Mouse (Mus musculus) cortical plate, adult 2 months (tissue): Measurements from ENCODE around the gene Ptprm.

Experiments
- CTCF ChIP-seq: fragments of 200-500 bp; IDR thresholded peaks from 2 replicates; pipeline ENCODE4 v1.5.1; 2011; ENCODE audit warnings: mild to moderate bottlenecking, control low read depth, low read length; ENCODE audit not compliant: insufficient read depth; ENCODE audit errors: extremely low read depth
- POLR2A ChIP-seq: fragments of 200-500 bp; IDR thresholded peaks from 2 replicates; pipeline ENCODE4 v1.6.1; 2011; ENCODE audit warnings: mild to moderate bottlenecking, low read length, control low read depth; ENCODE audit not compliant: insufficient read depth; ENCODE audit errors: extremely low read depth

DNA sequence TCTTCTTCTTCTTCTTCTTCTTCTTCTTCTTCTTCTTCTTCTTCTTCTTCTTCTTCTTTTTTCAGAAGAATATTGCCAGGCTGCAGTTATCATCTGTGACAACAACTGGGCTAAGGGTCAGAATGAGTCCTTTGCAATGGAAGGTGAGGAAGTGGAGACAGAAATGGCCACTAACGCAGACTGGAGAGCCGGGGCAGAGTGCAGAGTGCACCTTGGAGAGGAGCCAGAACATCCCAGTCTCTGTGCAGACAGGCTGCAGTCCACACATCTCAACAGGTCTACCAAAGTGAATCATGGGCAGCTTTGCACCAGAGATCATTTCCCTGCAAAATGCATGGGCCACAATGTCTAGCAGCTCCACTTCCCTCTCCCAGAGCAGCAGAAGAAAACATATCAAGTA, 239.4 kb downstream of the Ptprm start:
- TF ChIP-seq CTCF (no peak), POLR2A (no peak)
